Mouse (Mus musculus): Measurements from ENCODE around the gene Tob2.

GRCm38 (mm10) chr15:81891140-81891802 is 32.7 kb upstream of the Tob2 start:
- TF ChIP-seq EP300 (IDR thresholded peaks at IDR 0.05; ENCODE audit: low read depth) (no peak), CTCF (IDR thresholded peaks at IDR 0.05; ENCODE audit: low read depth) (no peak)

All from liver, embryonic 14.5 days (tissue).